Mouse (Mus musculus) intestine, embryonic 15.5 days (tissue): ENCODE measurements around the gene Zgrf1. TPM values are rescaled to one million over a fixed set of nuclear protein-coding genes. Genes with fewer than 3 reads are reported as not detected.

ENCODE experiments used
- ATAC-seq: fragments of 200-750 bp; cut with Nextera tagmentation; 2 replicates; pipeline ENCODE4 v1.8.0; 2017; ENCODE audit warnings: moderate TSS enrichment, moderate library complexity
- H3K27ac ChIP-seq: fragments of 300-500 bp; sonication (generic); 2 replicates; pipeline ENCODE4 v1.5.1; 2015; ENCODE audit warnings: mild to moderate bottlenecking, inconsistent platforms
- H3K27me3 ChIP-seq: fragments of 300-500 bp; sonication (generic); replicated peaks from 2 replicates; pipeline ENCODE4 v1.6.1; 2015; ENCODE audit warnings: inconsistent platforms
- H3K36me3 ChIP-seq: fragments of 300-500 bp; sonication (generic); 2 replicates; pipeline ENCODE4 v1.6.1; 2015; ENCODE audit warnings: inconsistent platforms
- H3K4me1 ChIP-seq: fragments of 300-500 bp; sonication (generic); replicated peaks from 2 replicates; pipeline ENCODE4 v1.6.1; 2015; ENCODE audit warnings: inconsistent platforms
- H3K4me2 ChIP-seq: fragments of 300-500 bp; sonication (generic); replicated peaks from 2 replicates; pipeline ENCODE4 v1.6.1; 2015; ENCODE audit warnings: mild to moderate bottlenecking, inconsistent platforms
- H3K4me3 ChIP-seq: fragments of 300-500 bp; sonication (generic); replicated peaks from 2 replicates; pipeline ENCODE4 v1.5.1; 2015; ENCODE audit warnings: inconsistent platforms
- H3K9ac ChIP-seq: fragments of 300-500 bp; sonication (generic); 2 replicates; pipeline ENCODE4 v1.6.1; 2015; ENCODE audit warnings: inconsistent platforms
- H3K9me3 ChIP-seq: fragments of 300-500 bp; sonication (generic); 2 replicates; pipeline ENCODE4 v1.6.1; 2016; ENCODE audit warnings: inconsistent platforms
- WGBS: fragments of 180-500 bp; shearing (Covaris S2); methylation state at CpG from one replicate; pipeline ENCODE4 v1.1.7; 2015; 5-methylcytosine and 5-hydroxymethylcytosine counted together
- polyA plus RNA-seq: library from polyadenylated mRNA; unstranded; fragments of >200 nt; fragmentation: Nextera tagmentation; extraction: Ambion mirVana; gene quantifications from 2 replicates; pipeline ENCODE4 v1.2.1, GENCODE M21; 2015

Gene Zgrf1
- polyA plus RNA-seq, 1 experiment from 2014 or later: 5.2 TPM

DNA sequence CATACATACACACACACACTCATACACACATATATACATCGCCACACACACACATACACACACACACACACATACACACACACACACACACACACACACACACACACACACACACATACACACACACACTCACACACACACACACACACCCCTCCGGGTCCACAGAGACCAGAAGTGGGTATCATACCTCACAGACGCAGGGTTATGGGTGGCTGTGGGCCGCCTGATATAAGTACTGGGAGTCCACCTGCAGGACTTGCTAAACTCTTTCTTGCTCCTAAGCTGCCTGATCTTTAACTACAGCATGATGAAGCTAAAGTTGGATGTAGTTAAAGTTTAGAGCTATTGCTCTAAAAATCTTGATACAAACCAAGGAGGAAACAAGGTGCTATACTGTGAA is 23.5 kb upstream of the Zgrf1 start:
- H3K36me3 ChIP-seq: no peaks in the 10 kb centered on the region
- 82% methylated on average over 4 of the region's 4 CpGs for WGBS
- H3K4me3 ChIP-seq: no peak overlapping the region
- no peak overlapping the region for H3K9ac ChIP-seq
- H3K27ac ChIP-seq: no peak overlapping the region
- ATAC-seq: no peak
- no peak overlapping the region for H3K4me2 ChIP-seq
- H3K9me3 ChIP-seq: no peaks in the 10 kb centered on the region
- no peaks in the 10 kb centered on the region for H3K27me3 ChIP-seq
- H3K4me1 ChIP-seq: no peaks in the 10 kb centered on the region

DNA sequence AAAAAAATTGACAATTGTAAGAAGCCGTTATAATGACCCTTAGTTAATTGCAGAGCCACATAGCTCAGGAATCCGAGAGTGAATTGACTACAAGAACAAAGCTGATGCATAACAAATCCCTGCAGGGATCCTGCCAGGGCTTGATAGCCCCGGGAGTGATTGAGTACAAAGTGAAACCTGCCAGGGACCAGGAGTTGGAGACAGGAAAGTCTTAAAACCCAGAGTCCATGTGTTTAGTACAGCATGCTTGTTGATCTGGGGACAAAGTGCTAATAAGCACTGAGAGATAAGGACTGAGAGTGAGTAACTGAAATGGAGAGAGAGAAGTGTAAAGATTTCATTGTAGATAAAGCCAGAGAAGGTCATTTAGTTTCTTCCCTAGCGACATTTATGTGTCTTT is 23.0 kb upstream of the Zgrf1 start:
- peak; percentile 70 for ATAC-seq
- no peak overlapping the region for H3K4me2 ChIP-seq
- WGBS: 18% methylated on average over 4 of the region's 4 CpGs

DNA sequence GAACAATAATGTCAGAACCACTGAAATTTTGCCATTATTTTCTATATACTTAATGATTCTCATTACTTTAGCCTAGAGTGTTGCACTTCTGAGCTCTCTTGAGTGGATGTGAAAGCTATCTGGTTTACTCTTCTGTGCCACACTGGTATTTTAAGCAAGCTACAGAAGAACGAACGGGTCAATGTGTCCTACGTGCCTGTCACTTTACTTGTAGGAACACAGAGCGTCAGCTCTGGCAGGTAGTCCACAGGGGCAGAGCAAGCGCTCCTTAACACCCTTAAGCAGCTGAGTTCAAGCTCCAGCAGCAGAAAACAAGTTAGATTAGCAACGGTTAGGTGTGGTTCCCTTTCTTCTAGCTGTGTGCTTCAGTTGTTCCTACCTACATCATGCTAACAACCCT is 14.1 kb upstream of the Zgrf1 start:
- WGBS: 74% methylated on average over 6 of the region's 6 CpGs
- no peak for ATAC-seq
- Histone ChIP-seq H3K4me1 (no peaks in the 10 kb centered on the region), H3K36me3 (0 out of 2 replicates have a peak, but pooled peaks cover 5% of the 10 kb centered on the region), H3K9ac (no peak overlapping the region), H3K4me2 (no peak overlapping the region), H3K9me3 (no peaks in the 10 kb centered on the region), H3K4me3 (no peak overlapping the region), H3K27ac (no peak overlapping the region), H3K27me3 (no peaks in the 10 kb centered on the region)

More for the DNA sequence above, 23.0 kb upstream of the Zgrf1 start:
- no peak overlapping the region for H3K27ac ChIP-seq
- no peaks in the 10 kb centered on the region for H3K9me3 ChIP-seq
- no peaks in the 10 kb centered on the region for H3K36me3 ChIP-seq
- H3K9ac ChIP-seq: no peak overlapping the region
- no peaks in the 10 kb centered on the region for H3K27me3 ChIP-seq
- no peak overlapping the region for H3K4me3 ChIP-seq
- H3K4me1 ChIP-seq: no peaks in the 10 kb centered on the region

DNA sequence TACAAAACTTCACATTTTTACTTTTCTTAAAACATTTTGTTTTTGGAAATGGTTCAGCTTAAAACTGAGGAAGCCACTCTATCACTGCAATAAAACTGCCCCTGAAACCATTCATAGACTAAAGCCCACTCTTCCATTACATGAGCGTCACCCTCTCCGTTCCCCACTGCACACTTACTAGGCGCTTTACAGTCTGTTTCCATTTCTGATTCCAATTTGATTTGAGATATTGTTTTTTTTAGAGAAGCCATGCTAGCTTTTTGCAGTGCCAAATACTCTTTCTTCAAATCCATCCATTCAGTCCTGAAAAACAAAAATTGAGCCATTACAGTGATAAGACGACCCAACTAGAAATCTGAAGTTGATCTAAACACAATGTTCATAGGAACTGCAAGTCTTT is 9.3 kb upstream of the Zgrf1 start:
- ATAC-seq: no peak
- Histone ChIP-seq H3K9ac (no peak overlapping the region), H3K27me3 (no peaks in the 10 kb centered on the region), H3K4me2 (no peak overlapping the region), H3K36me3 (0 out of 2 replicates have a peak, but pooled peaks cover 9% of the 10 kb centered on the region), H3K9me3 (no peaks in the 10 kb centered on the region), H3K4me1 (no peaks in the 10 kb centered on the region), H3K4me3 (no peak overlapping the region), H3K27ac (no peak overlapping the region)
- WGBS: 80% methylated on average over 4 of the region's 4 CpGs

DNA sequence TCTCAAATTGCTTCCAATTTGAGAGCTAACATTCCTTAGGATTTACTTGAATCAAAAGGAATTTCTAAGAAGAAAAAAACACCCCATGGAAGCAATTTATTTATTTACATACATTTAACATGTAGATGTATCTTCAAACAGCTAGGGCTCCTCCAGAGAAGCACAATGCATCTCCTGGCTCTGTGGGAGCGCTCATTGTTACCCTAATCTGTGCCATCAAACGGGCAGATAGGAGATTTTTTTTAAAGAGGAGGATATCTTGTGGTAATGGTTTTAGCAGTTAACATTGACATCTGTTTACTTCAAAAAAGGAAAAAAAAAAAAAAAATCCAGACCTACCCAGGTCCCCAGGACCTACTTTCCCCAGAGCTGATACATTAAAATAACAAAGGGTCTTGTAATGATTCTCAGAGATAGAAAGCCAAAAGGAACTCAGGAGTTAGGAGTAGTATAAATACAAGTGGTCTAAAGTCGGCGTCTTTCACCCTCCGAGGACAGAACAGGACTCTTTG is 8.6 kb upstream of the Zgrf1 start:
- no peak for ATAC-seq
- H3K9ac ChIP-seq: no peak overlapping the region
- no peaks in the 10 kb centered on the region for H3K4me1 ChIP-seq
- no peak overlapping the region for H3K4me2 ChIP-seq
- H3K27ac ChIP-seq: no peak overlapping the region
- WGBS: 32% methylated on average over 5 of the region's 5 CpGs
- 0 out of 2 replicates have a peak, but pooled peaks cover 9% of the 10 kb centered on the region for H3K36me3 ChIP-seq
- no peaks in the 10 kb centered on the region for H3K9me3 ChIP-seq
- H3K27me3 ChIP-seq: no peaks in the 10 kb centered on the region
- no peak overlapping the region for H3K4me3 ChIP-seq

DNA sequence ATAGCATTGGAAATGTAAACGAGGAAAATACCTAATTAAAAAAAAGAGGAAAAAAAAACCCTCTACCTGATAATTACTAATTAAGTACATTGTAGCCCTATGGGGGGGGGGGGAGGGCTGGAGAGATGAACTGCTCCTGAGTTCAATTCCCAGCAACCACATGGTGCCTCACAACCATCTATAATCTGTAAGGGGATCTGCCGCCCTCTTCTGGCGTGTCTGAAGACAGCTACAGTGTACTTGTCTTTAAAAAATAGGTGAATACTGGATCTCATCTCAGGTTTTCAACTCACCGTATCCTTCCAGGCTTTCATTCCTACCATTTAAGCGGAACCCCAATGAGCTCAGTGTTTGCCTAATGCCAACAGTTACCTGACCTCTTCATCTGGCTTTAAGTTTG is 5.4 kb upstream of the Zgrf1 start:
- Histone ChIP-seq H3K36me3 (0 out of 2 replicates have a peak, but pooled peaks cover 6% of the 10 kb centered on the region), H3K9ac (no peak overlapping the region), H3K9me3 (no peaks in the 10 kb centered on the region), H3K4me2 (no peak overlapping the region), H3K27ac (no peak overlapping the region), H3K27me3 (no peaks in the 10 kb centered on the region), H3K4me3 (no peak overlapping the region), H3K4me1 (no peaks in the 10 kb centered on the region)
- ATAC-seq: no peak
- 50% methylated on average over 4 of the region's 5 CpGs for WGBS

DNA sequence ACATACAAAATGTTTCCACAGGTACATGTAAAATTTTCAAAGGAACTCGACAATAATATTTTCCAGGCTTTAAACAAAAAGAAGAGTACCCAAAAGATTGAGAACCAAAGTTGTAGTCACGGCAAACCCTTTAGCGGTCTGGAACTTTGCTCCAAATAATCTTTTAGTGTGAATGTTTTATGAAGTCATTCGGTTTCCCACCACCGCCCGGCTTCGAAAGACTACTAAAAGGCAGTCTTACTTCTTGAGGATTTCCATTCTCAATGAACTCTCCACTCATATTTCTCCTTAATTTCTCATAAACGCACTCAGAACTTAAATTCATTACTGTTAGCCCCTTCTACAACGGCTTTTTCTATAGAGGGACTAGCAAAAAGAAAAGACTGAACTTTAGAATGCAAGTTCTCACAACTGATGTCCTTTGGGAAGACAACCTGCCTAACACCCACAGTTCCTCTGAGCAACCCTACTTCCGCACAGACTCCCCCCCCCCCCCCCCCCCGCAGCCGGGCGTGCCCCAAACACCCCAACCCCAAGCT is 786 bp upstream of the Zgrf1 start:
- ATAC-seq: no peak
- Histone ChIP-seq H3K36me3 (no peaks in the 10 kb centered on the region), H3K4me3 (peak overlapping the region; percentile 65), H3K27me3 (no peaks in the 10 kb centered on the region), H3K4me1 (0 out of 2 replicates have a peak, but pooled peaks cover 3% of the 10 kb centered on the region), H3K27ac (no peak overlapping the region), H3K4me2 (peak overlapping the region; percentile 50), H3K9ac (peak overlapping the region; percentile 71; the same call in 1 of the 2 replicates), H3K9me3 (no peaks in the 10 kb centered on the region)
- 5% methylated on average over 12 of the region's 13 CpGs for WGBS

DNA sequence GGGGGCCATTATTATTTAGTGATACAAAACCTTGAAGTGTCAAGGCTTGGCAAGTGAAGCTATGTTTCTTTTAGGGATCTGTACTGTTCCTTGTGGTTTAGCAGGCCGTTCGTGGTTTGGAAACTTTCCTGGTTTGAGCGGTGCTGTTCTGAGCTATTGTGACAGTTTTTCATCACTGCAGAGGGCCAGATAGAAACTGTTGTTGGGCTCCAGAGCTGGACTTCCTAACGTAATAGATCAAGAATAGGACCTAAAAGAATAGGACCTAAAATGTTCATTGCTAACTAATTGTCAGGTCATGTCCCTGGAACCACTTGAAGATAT is 393 bp downstream of the Zgrf1 start:
- Histone ChIP-seq H3K27me3 (no peaks in the 10 kb centered on the region), H3K36me3 (no peaks in the 10 kb centered on the region), H3K4me2 (peak overlapping the region; percentile 57), H3K9me3 (no peaks in the 10 kb centered on the region), H3K4me3 (peak overlapping the region; percentile 65), H3K27ac (peak overlapping the region; percentile 18; the same call in 1 of the 2 replicates), H3K9ac (peak overlapping the region; percentile 47), H3K4me1 (0 out of 2 replicates have a peak, but pooled peaks cover 3% of the 10 kb centered on the region)
- ATAC-seq: 0 out of 2 replicates have a peak, but pooled peaks have one; percentile 1
- 0% methylated on average over 4 of the region's 4 CpGs for WGBS

DNA sequence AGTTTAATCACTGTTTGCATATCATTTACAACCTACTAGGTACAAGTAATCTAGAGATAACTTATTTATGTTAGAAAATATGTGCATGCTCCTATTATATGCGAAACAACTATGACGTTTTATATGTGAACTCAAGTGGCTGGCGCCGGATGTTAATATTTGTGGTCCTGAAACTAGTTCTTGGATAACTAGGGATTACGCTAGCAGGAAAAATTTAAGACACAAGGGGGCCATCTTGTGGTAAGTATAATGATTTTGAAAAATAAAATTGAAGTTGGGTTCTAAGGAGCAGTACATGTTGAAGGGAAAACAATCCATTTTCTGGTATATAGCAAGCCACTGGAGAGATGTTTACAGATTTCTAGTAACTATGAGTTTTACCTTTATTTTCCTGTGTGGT is 1.4 kb downstream of the Zgrf1 start:
- H3K9me3 ChIP-seq: no peaks in the 10 kb centered on the region
- H3K4me3 ChIP-seq: no peak overlapping the region
- no peaks in the 10 kb centered on the region for H3K27me3 ChIP-seq
- WGBS: 42% methylated on average over 5 of the region's 5 CpGs
- H3K4me2 ChIP-seq: peak overlapping the region; percentile 57
- 0 out of 2 replicates have a peak, but pooled peaks cover 3% of the 10 kb centered on the region for H3K4me1 ChIP-seq
- no peaks in the 10 kb centered on the region for H3K36me3 ChIP-seq
- H3K27ac ChIP-seq: no peak overlapping the region
- ATAC-seq: no peak
- H3K9ac ChIP-seq: 0 out of 2 replicates have a peak overlapping the region, but pooled peaks have one; percentile 23

DNA sequence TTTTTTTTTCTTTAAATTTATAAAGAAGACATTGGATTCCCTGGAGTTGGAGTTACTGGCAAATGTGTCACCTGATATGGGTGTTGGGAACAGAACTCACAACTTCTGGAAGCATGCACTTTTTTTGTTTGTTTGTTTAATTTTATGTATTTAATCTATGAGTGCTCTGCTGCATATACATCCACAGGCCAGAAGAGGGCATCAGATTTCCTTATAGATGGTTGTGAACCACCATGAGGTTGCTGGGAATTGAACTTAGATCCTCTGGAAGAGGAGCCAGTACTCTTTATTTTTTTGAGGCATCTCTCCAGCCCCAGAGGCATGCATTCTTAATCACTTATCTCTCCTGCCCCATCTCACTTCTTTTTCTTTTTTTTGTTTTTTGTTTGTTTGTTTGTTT is 4.9 kb downstream of the Zgrf1 start:
- Histone ChIP-seq H3K4me1 (0 out of 2 replicates have a peak, but pooled peaks cover 3% of the 10 kb centered on the region), H3K9me3 (no peaks in the 10 kb centered on the region), H3K36me3 (peaks cover 9% of the 10 kb centered on the region; the same call in 1 of the 2 replicates), H3K9ac (no peak overlapping the region), H3K4me3 (no peak overlapping the region), H3K4me2 (no peak overlapping the region), H3K27ac (no peak overlapping the region), H3K27me3 (no peaks in the 10 kb centered on the region)
- no peak for ATAC-seq

DNA sequence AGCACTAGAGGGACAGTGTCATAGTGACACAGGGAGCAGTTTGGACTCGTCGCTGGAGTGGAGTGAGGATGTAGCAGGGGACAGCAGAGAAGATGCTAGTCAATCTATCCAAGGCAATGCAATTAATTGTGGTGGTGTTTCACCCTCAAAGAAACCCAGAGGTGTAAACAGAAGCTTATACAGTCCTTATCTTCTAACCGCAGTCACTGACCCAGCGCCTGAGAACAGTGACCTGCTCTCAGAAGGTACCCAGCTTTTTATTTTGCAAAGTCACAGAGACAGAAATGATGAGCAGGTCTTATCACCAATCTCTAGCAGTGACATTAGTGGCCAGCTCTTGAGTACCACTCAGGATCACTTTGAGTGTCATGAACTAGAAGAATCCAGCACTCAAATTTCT is 9.7 kb downstream of the Zgrf1 start:
- Histone ChIP-seq H3K27ac (no peak overlapping the region), H3K4me1 (no peaks in the 10 kb centered on the region), H3K9me3 (no peaks in the 10 kb centered on the region), H3K27me3 (no peaks in the 10 kb centered on the region), H3K36me3 (peaks cover 9% of the 10 kb centered on the region; the same call in 1 of the 2 replicates), H3K4me2 (no peak overlapping the region), H3K9ac (no peak overlapping the region), H3K4me3 (no peak overlapping the region)
- no peak for ATAC-seq
- 89% methylated on average over 4 of the region's 4 CpGs for whole genome bisulfite sequencing

DNA sequence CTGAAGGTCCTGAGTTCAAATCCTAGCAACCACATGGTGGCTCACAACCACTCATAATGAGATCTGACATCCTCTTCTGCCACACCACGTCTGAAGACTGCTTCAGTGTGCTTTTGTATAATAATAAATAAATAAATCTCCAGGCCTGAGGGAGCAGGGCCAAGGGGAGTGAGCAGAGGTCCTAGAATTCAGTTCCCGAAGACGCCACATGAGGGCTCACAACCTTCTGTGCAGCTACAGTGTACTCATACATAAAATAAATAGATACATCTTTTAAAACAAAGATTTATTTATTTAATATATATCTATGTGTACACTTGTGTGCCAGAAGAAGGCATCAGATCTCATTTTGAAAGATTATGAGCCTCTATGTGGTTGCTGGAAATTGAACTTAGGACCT is 11.8 kb downstream of the Zgrf1 start:
- Histone ChIP-seq H3K4me2 (no peak overlapping the region), H3K27me3 (no peaks in the 10 kb centered on the region), H3K36me3 (peaks cover 9% of the 10 kb centered on the region; the same call in 1 of the 2 replicates), H3K27ac (no peak overlapping the region), H3K4me1 (no peaks in the 10 kb centered on the region), H3K4me3 (no peak overlapping the region), H3K9ac (no peak overlapping the region), H3K9me3 (no peaks in the 10 kb centered on the region)
- no peak for ATAC-seq
- 72% methylated on average over 3 of the region's 3 CpGs for WGBS

DNA sequence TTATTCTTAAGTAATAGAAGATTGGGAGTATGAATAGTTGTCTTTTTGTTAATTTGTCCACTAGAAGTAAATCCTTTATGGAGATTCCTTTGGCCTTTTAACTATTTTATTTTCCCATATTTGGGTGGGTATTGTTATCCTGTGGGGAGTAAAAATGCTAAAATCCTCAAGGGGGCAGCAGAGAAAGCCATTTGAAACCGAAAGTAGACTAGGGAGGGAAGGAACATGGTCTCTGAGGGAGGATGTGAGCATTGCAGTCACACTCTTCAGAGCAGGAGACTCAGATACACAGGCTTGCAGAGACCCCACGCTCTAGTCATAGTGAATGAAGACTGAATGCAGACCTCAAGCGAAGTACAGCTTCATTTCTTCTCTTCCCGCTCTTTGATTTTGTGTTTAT is 19.3 kb downstream of the Zgrf1 start:
- no peak overlapping the region for H3K27ac ChIP-seq
- H3K27me3 ChIP-seq: no peaks in the 10 kb centered on the region
- no peak overlapping the region for H3K9ac ChIP-seq
- H3K9me3 ChIP-seq: no peaks in the 10 kb centered on the region
- no peak overlapping the region for H3K4me2 ChIP-seq
- peak; percentile 55; the same call in 1 of the 2 replicates for ATAC-seq
- 61% methylated on average over 4 of the region's 4 CpGs for WGBS
- no peak overlapping the region for H3K4me3 ChIP-seq
- no peaks in the 10 kb centered on the region for H3K4me1 ChIP-seq
- H3K36me3 ChIP-seq: peaks cover 4% of the 10 kb centered on the region; the same call in 1 of the 2 replicates
